Mouse (Mus musculus): ENCODE data around the gene Klf13.

Klf13 gene

GRCm38 (mm10) chr7:63887034-63887551 lies 51.6 kb downstream of the Klf13 start:
- DNase-seq (ENCODE audit: low spot score): no peak

DNA sequence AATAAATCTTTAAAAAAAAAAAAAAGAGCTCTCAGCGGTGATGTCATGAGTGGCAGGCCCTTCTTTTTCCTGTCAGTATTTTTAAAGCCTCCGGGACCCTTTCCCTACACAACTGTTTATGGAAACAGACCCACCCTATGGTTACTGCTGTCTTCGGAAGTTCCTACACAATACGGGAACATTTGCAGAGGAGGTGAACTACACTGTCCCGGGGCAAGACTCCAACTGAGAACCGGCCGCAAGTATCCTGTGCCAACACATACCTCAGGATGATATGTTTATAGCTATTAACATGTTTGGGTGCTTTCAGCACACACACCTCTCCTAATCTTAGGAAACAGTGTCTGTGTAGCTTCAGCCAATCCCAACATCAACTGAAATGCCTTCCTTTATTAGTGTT lies 53.7 kb downstream of the Klf13 start:
- no peak for DNase-seq (ENCODE audit: low spot score)

DNA sequence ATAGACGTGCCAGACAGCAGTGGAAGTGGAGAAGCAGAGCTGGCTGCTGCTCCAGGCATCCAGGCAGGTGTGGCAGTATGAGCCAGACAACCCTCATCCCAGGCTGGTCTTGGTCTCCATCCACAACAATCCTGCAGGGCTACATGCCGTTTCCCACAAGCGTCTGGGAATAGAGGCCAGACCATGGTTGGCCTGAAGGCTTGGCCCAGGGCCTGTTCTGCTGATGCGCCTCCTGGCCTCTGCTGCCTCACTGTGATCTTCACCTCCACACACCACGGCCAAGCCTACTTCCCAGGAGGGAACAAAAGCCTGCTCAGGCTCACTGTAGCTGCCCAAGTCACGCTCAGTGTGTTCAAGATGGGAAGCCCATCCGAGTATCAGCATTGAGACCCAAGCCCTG lies 56.0 kb downstream of the Klf13 start:
- DNase-seq (ENCODE audit: low spot score): no peak

- no peak for DNase-seq (ENCODE audit: low spot score)
Observed at GRCm38 (mm10) chr7:63879583-63879982, 59.1 kb downstream of the Klf13 start.

- peak; percentile 42 for DNase-seq (ENCODE audit: low spot score)
Observed at GRCm38 (mm10) chr7:63877610-63878009, 61.1 kb downstream of the Klf13 start.

GRCm38 (mm10) chr7:63876640-63877039 lies 62.1 kb downstream of the Klf13 start:
- DNase-seq (ENCODE audit: low spot score): no peak

GRCm38 (mm10) chr7:63875686-63876085 lies 63.0 kb downstream of the Klf13 start:
- DNase-seq (ENCODE audit: low spot score): no peak

DNA sequence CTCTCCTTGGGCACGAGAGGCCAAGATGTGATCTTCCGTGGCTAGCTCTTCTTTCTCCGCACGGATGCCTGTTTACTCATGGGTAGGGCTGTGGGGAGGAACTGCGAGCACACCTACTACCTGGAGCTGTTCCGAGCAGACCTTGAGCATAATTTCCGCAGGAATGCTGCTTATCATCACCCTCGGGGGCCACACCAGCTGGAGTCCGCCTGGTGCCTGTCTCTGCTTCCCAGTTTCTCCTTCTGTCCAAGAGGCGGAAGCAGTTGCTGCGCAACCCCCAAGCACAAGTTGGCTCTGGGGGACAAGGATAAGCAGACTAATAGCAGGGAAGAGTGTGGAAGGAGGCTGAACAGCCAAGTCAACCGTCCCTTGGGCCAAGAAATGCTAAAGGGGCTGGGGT lies 64.8 kb downstream of the Klf13 start:
- no peak for DNase-seq (ENCODE audit: low spot score)

GRCm38 (mm10) chr7:63871698-63872097 lies 67.0 kb downstream of the Klf13 start:
- no peak for DNase-seq (ENCODE audit: low spot score)

- DNase-seq (ENCODE audit: low spot score): no peak
Observed at GRCm38 (mm10) chr7:63868356-63868918, 70.3 kb downstream of the Klf13 start.

DNA sequence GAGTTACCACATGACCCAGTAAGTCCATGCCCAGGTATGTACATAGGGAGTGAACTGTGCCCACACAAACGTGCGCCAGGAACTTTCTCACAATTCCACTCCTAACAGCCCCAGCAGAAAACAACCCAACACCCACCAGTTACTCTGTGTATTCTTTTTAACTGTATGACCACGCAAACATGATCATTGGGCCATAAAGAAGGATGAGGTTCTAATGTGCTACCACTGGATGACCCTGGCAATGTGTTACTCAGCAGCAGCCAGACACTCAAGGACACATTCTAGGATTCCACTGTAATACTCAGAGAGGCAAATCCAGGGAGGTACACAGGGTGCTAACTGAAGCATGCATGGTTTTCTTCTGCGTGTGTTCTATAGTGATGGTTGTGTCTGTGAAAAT lies 72.8 kb downstream of the Klf13 start:
- DNase-seq (ENCODE audit: low spot score): no peak

DNA sequence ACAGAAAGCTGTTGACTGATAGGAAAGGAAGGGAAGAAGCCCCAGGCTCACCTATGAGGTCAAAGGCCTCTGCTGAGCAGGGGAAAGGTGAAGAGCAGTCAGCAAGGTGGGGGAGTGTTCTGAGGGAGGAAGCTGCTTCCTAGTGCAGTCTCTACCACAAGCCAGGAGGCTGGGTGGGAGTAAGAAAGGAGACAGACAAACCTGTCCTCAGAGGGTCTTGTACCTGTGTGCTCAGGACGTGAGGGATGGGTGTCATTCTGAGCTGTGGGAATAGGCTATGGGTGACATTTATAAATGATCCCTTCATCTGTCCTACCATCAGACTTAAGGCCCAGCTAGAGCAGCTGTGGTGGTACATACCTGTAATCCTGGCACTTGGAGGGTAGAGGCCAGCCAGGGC lies 75.7 kb downstream of the Klf13 start:
- DNase-seq (ENCODE audit: low spot score): no peak

DNA sequence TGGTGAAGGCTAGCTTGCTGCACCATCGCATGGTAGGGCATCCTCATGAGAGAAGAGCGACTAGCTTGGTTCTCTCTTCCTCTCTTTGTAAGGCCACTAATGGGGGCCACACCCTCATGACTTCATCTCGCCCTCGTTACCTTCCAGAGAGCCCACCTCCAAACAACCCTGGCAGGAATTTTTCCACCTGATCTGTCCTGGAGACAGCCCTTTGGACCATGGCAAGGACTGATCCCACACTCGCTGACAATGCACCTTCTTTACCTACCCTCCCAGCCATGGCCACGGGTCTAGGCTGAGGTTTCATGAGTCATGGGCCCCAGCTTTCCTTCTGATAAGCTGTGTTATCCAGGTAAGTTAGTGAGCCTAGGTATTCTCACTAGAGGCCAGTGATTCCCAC lies 77.6 kb downstream of the Klf13 start:
- DNase-seq (ENCODE audit: low spot score): no peak

GRCm38 (mm10) chr7:63858571-63859152 lies 80.1 kb downstream of the Klf13 start:
- peak; percentile 87 for DNase-seq (ENCODE audit: low spot score)

- no peak for DNase-seq (ENCODE audit: low spot score)
Observed at GRCm38 (mm10) chr7:63857771-63858417, 80.8 kb downstream of the Klf13 start.

GRCm38 (mm10) chr7:63855283-63855682 lies 83.4 kb downstream of the Klf13 start:
- peak; percentile 66 for DNase-seq (ENCODE audit: low spot score)

- no peak for DNase-seq (ENCODE audit: low spot score)
Observed at GRCm38 (mm10) chr7:63851841-63852533, 86.7 kb downstream of the Klf13 start.

All from embryo, embryonic 10.5 days (tissue).